Mouse (Mus musculus): ENCODE measurements around the gene Pax2. TPM values are rescaled to one million over a fixed set of nuclear protein-coding genes. Genes with fewer than 3 reads are reported as not detected.

Pax2 gene
- polyA plus RNA-seq, 1 experiment from 2014 or later, result 20.5 TPM

DNA sequence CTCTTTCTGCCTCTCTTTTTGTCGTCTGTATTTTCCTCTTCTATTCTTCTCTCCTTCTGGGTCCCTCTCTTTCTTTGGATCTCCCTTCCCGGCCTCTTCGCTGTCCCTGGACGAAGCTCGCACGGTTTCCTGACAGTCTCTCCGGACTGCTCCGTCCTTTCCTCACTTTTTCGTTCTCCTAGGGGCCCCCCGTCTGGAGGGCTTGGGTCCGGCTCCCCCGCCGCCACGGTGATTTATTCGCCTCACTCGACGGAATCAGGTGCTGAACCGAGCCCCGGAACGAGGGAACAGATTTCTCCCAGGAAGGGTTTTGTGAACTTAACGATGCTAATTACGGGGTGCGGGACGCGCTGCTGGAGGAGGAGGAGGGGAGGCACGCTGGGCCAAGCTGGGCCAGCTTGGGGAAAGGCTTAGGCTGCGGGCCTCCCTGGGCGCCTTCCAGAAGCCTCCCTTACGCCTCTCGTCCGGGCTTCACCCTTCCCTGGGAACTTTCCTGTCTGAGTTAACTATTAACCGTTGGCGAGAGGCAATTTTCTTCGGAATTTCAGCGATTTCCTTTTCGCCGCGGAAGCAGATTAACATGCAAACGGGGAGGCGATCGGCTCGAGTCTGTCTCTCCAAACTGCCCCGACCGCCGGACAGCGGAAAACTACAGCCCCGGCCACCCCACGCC, 14.6 kb upstream of the Pax2 start:
- H3K9me3 ChIP-seq (replicated peaks), result no peaks in the 10 kb centered on the region
- H3K4me2 ChIP-seq, result peak overlapping the region; percentile 49
- H3K4me1 ChIP-seq, result peaks cover 22% of the 10 kb centered on the region
- H3K4me3 ChIP-seq (replicated peaks), result peak overlapping the region; percentile 19
- no peaks in the 10 kb centered on the region for H3K36me3 ChIP-seq
- ATAC-seq (ENCODE audit: low FRiP score), result no peak
- WGBS, result 2% methylated on average over 48 of the region's 48 CpGs
- peak overlapping the region; percentile 30; the same call in 1 of the 2 replicates for H3K9ac ChIP-seq (replicated peaks)
- H3K27me3 ChIP-seq (replicated peaks), result peaks cover 96% of the 10 kb centered on the region
- peak overlapping the region; percentile 56 for H3K27ac ChIP-seq (replicated peaks)

DNA sequence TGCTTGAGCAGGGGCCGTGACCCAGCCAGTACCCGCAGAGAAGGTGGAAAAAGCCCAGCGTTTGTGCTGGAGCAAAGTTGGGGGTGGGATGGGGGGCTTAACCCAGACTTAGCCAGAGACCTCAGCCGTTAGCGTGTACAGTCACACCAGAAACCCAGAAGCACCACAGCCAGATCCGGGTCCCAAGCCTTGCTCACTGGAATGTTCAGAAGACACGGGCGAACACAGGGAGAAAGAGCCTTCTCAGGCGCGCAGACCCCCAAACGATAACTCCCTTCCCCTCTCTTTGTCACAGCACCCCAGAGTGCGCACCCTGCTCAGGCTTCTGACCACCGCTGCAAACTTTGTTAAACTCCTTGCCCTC, 14.1 kb upstream of the Pax2 start:
- Histone ChIP-seq H3K4me1 (peaks cover 27% of the 10 kb centered on the region), H3K9me3 (replicated peaks) (no peaks in the 10 kb centered on the region), H3K36me3 (no peaks in the 10 kb centered on the region), H3K27ac (replicated peaks) (peak overlapping the region; percentile 56), H3K27me3 (replicated peaks) (peaks cover 96% of the 10 kb centered on the region), H3K4me3 (replicated peaks) (peak overlapping the region; percentile 19), H3K9ac (replicated peaks) (peak overlapping the region; percentile 30; the same call in 1 of the 2 replicates), H3K4me2 (peak overlapping the region; percentile 49)
- 0% methylated on average over 13 of the region's 13 CpGs for WGBS
- no peak for ATAC-seq (ENCODE audit: low FRiP score)

DNA sequence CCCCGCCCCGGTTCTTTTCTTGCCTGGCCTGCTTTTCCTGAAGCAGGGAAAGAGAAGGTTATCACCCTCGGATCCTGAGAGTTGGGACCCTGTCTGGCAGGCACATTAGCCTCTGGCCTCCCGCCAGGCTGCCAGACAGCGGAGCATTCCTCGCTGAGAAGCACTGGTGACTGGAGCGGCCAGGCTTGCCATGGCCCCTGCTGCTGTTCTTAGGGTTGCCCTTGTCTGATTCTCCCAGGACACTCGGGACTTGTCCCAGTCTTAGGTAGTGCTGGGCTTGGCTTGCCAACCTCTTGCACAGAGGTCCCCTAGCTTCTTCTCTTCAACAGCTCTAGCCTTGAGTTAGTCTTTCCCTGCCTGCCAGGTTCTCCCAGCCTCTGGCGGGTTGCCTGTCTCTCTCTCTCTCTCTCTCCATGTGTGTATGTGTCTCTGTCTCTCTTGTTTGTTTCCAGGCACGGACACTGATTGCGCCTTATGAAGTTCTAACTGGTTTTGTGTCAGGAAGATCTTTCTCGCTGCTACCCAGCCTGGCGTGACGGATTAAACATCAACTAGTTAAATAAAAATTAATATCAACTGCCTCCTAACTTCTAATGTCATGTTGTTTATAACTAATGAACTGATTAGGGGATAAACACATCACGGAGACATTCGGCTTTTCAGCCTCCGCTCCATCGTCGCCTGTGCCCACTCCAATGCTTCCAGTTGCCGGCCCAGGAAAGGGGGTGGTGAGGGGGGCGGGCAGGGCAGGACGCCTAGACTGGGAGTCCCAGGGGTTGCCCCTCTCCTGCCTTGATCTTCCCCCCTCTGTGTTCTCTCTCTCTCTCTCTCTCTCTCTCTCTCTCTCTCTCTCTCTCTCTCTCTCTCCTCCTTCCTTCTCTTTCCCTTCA, 13.5 kb upstream of the Pax2 start:
- 2% methylated on average over 21 of the region's 22 CpGs for WGBS
- Histone ChIP-seq H3K9ac (replicated peaks) (no peak overlapping the region), H3K4me3 (replicated peaks) (no peak overlapping the region), H3K36me3 (no peaks in the 10 kb centered on the region), H3K4me1 (peaks cover 28% of the 10 kb centered on the region), H3K4me2 (peak overlapping the region; percentile 49), H3K9me3 (replicated peaks) (no peaks in the 10 kb centered on the region), H3K27ac (replicated peaks) (peak overlapping the region; percentile 51; the same call in 1 of the 2 replicates), H3K27me3 (replicated peaks) (peaks cover 95% of the 10 kb centered on the region)
- ATAC-seq (ENCODE audit: low FRiP score), result no peak

DNA sequence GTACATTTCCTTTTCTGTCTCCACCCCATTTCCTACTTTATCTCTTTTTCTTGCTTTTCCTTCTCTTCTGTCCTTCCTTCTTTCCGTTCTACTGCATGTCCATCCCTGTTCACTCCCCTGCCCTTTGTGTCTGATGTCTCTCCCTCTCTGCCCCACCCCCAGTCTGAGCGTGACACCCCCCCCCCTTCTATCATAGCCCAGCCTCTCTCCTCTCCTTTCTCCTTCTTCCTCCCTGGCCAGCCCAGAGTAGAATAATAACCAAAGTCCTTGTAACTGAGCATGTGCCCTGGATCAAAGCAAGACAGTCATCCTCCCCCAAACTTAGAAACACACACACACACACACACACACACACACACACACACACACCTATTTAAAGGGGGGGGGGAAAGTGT, 12.8 kb upstream of the Pax2 start:
- no peak overlapping the region for H3K4me3 ChIP-seq (replicated peaks)
- WGBS, result 0% methylated on average over 2 of the region's 2 CpGs
- no peak for ATAC-seq (ENCODE audit: low FRiP score)
- no peak overlapping the region for H3K27ac ChIP-seq (replicated peaks)
- H3K27me3 ChIP-seq (replicated peaks), result peaks cover 95% of the 10 kb centered on the region
- H3K9me3 ChIP-seq (replicated peaks), result no peaks in the 10 kb centered on the region
- peaks cover 28% of the 10 kb centered on the region for H3K4me1 ChIP-seq
- no peak overlapping the region for H3K4me2 ChIP-seq
- no peak overlapping the region for H3K9ac ChIP-seq (replicated peaks)
- no peaks in the 10 kb centered on the region for H3K36me3 ChIP-seq

DNA sequence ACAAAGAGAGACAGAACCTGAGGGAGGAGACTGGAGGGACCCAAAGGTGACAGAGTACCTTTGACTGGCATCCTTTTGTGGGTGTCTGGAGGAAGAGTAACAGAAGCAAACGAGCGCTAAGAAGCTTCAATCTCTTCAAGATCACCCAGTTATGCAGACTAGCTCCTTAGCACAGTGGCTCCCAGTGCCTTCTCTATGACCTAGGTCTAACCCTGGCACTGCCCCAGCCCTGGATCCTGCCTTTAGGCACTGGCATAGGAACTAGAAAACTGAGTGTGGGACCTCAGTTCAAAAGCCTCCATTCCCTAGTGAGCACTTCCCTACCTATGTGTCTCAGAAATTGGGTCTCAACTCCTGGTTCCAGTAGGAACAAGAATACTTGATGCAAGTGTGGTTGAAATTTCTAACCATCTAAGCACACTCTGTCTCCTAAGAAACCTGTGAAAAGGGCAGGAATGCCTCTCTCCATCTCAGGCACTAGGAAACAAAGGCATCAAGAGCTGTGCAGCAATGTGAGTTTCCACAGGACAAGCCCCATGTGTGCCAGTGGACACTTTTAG, 11.8 kb upstream of the Pax2 start:
- no peaks in the 10 kb centered on the region for H3K9me3 ChIP-seq (replicated peaks)
- no peak overlapping the region for H3K9ac ChIP-seq (replicated peaks)
- H3K27me3 ChIP-seq (replicated peaks), result peaks cover 95% of the 10 kb centered on the region
- no peaks in the 10 kb centered on the region for H3K36me3 ChIP-seq
- no peak overlapping the region for H3K27ac ChIP-seq (replicated peaks)
- no peak overlapping the region for H3K4me3 ChIP-seq (replicated peaks)
- peaks cover 28% of the 10 kb centered on the region for H3K4me1 ChIP-seq
- H3K4me2 ChIP-seq, result no peak overlapping the region
- WGBS, result 12% methylated on average over 2 of the region's 2 CpGs
- ATAC-seq (ENCODE audit: low FRiP score), result no peak

DNA sequence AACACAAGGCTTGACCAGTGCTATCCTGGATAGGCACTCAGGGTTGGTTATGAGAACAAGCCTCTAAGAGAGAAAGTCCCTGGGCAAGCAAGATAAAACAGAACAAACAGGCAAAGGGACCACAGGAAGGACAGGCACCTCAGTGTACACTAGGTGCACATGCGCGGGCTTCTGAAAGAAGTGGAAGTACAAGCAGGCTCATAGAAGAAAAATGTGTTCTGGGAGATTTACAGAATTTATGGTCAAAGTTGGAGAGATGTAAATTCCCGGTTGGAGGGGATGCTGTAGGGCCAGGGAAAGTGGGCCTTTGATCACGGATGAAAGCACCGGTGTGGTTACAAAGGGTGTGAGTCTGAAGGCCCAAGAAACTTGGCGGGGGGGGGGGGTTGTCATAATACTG, 10.1 kb upstream of the Pax2 start:
- ATAC-seq (ENCODE audit: low FRiP score), result no peak
- H3K27me3 ChIP-seq (replicated peaks), result peaks cover 93% of the 10 kb centered on the region
- H3K9ac ChIP-seq (replicated peaks), result no peak overlapping the region
- WGBS, result 6% methylated on average over 6 of the region's 6 CpGs
- no peaks in the 10 kb centered on the region for H3K9me3 ChIP-seq (replicated peaks)
- H3K4me2 ChIP-seq, result no peak overlapping the region
- H3K4me3 ChIP-seq (replicated peaks), result no peak overlapping the region
- no peaks in the 10 kb centered on the region for H3K36me3 ChIP-seq
- peaks cover 31% of the 10 kb centered on the region for H3K4me1 ChIP-seq
- no peak overlapping the region for H3K27ac ChIP-seq (replicated peaks)

DNA sequence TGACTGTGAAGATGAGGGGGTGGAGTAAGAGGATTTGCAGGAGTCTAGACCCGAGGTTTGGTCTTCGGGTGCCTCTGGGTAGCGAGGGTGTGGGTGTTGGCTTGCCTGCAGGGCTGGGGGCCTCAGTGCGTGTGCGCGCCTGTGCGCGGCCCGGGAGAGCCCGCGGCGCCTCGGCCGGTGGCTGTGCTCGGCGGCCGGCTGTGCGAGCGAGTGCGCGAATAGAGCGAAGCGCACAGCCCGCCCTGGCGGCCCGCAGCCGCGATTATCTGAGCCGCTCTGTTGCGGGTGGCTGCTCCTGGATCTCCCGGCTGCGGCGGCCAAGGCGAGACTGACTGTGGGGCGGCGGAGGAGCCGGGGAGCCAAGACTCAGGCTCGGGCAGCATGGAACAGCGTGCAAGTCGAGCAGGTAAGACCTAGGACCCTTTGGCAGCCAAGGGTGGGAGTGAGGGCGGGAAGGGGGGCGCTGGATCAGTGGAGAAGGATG, 9.3 kb upstream of the Pax2 start:
- Histone ChIP-seq H3K27ac (replicated peaks) (peak overlapping the region; percentile 75), H3K4me1 (peaks cover 25% of the 10 kb centered on the region), H3K9ac (replicated peaks) (0 out of 2 replicates have a peak overlapping the region, but pooled peaks have one; percentile 0), H3K4me2 (peak overlapping the region; percentile 52), H3K36me3 (no peaks in the 10 kb centered on the region), H3K4me3 (replicated peaks) (peak overlapping the region; percentile 31), H3K9me3 (replicated peaks) (no peaks in the 10 kb centered on the region), H3K27me3 (replicated peaks) (peaks cover 92% of the 10 kb centered on the region)
- WGBS, result under 1% methylated on average over 42 of the region's 42 CpGs
- peak; percentile 39; the same call in 1 of the 2 replicates for ATAC-seq (ENCODE audit: low FRiP score)

DNA sequence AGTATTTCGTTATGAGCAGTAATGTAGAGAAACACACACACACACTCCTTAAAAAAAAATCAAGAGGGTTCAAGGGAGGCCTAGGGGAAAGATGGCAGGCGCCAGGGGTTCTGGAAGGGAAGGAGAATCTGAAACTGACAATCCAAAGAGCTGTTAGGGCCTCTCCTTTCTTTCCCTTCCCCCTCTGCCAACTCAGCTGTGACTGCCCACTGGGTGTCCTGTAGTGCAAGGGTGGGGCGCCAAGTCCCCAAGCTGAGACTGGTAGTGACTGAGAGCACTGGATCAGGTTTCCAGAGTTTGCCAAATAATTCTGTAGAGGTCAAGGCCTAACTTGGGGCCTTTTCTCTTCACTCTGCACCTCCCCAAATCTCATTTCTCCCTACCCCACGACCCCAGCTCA, 8.4 kb upstream of the Pax2 start:
- peak overlapping the region; percentile 80 for H3K27ac ChIP-seq (replicated peaks)
- no peak overlapping the region for H3K9ac ChIP-seq (replicated peaks)
- 16% methylated on average over 4 of the region's 4 CpGs for WGBS
- H3K4me2 ChIP-seq, result peak overlapping the region; percentile 52
- H3K36me3 ChIP-seq, result no peaks in the 10 kb centered on the region
- no peaks in the 10 kb centered on the region for H3K9me3 ChIP-seq (replicated peaks)
- H3K27me3 ChIP-seq (replicated peaks), result peaks cover 95% of the 10 kb centered on the region
- ATAC-seq (ENCODE audit: low FRiP score), result no peak
- H3K4me1 ChIP-seq, result peaks cover 23% of the 10 kb centered on the region
- H3K4me3 ChIP-seq (replicated peaks), result peak overlapping the region; percentile 13; the same call in 1 of the 2 replicates

DNA sequence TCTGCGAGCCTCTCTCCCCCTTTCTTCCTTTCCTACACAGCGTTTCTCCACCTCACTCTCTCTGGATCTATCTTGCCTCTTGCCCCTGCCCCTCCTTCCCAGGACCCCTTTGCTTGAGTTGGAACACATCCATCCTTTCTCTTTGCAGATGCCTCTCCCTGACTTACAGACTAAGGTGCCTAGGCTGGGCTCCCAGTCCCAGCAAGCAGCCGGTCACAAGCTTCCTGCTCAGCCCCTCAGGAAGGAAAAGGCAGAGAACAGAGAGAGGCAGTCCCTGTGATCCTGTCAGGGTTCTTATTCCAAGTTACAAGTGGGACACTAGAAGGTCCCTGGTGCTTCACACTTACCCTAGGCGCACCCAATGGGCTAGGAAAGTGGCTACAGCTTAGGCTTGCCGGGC, 7.6 kb upstream of the Pax2 start:
- peak overlapping the region; percentile 31 for H3K4me3 ChIP-seq (replicated peaks)
- no peaks in the 10 kb centered on the region for H3K9me3 ChIP-seq (replicated peaks)
- peak overlapping the region; percentile 34; the same call in 1 of the 2 replicates for H3K9ac ChIP-seq (replicated peaks)
- 7% methylated on average over 5 of the region's 5 CpGs for WGBS
- ATAC-seq (ENCODE audit: low FRiP score), result no peak
- H3K36me3 ChIP-seq, result no peaks in the 10 kb centered on the region
- peaks cover 28% of the 10 kb centered on the region for H3K4me1 ChIP-seq
- peaks cover 95% of the 10 kb centered on the region for H3K27me3 ChIP-seq (replicated peaks)
- H3K27ac ChIP-seq (replicated peaks), result peak overlapping the region; percentile 80
- H3K4me2 ChIP-seq, result peak overlapping the region; percentile 52

DNA sequence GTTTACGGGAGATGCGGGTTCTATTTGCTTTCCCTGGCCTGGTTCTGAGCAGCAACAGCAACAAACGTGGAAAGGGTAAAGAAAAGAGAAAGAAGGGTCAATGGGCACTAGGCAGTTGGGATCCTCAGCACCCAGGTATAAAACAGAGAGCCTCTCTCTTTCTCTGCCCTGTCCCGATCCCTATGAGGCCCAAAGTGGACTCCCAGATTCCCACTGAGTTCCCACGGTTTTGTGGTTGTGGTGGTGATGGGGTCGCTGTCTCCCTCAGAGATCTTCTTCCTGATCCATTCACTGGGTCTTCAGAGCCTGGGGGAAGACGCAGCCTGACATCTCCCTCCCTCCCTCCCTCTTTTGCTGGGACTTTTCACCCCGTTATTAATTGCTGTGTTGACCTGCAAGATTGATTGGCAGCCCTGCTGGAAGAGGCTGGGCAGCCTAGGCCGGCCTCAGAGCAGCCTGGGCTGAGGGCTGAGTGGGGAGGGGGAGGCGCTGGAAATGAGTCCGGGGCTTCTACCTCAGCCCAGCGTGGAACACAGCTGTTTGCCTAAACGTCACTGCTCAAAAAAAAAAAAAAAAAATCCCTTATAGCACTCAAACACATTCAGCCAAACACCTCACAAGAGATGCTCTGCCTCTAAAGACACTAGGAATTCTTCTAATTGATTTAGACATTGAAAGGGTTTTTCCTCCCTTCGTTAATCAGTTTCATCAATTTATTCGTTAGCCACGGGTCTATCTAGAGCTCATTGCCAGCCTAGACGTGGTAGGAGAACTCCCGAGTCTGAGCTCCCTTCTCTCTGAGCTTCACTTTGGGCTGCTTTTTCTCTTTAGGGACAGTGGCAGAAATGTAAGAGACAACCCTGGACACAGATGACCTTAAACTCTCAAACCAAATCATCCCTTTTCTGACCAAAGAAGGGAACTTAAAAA, 6.5 kb upstream of the Pax2 start:
- Histone ChIP-seq H3K27ac (replicated peaks) (peak overlapping the region; percentile 80), H3K4me3 (replicated peaks) (peak overlapping the region; percentile 31), H3K9ac (replicated peaks) (peak overlapping the region; percentile 44), H3K4me2 (peak overlapping the region; percentile 52), H3K9me3 (replicated peaks) (no peaks in the 10 kb centered on the region), H3K4me1 (peaks cover 31% of the 10 kb centered on the region), H3K36me3 (no peaks in the 10 kb centered on the region), H3K27me3 (replicated peaks) (peaks cover 94% of the 10 kb centered on the region)
- no peak for ATAC-seq (ENCODE audit: low FRiP score)
- WGBS, result 2% methylated on average over 18 of the region's 18 CpGs

All from neural tube, embryonic 15.5 days (tissue).